Mouse (Mus musculus) kidney, embryonic 16.5 days (tissue): ENCODE measurements around the gene Ncoa4. TPM values are rescaled to one million over a fixed set of nuclear protein-coding genes. Genes with fewer than 3 reads are reported as not detected.
A peak's percentile ranks its signal among the peaks of the same experiment; 100 is the strongest.
"Not testable (repeated sequence)": the region's sequence is repeated elsewhere in the genome, so short reads cannot be mapped to it uniquely, and the experiment has no call there.

Experiments used
- ATAC-seq: fragments of 200-750 bp; cut with Nextera tagmentation; 2 replicates; pipeline ENCODE4 v1.8.0; 2017; ENCODE audit warnings: moderate TSS enrichment; ENCODE audit not compliant: low FRiP score, low TSS enrichment
- H3K27ac ChIP-seq: fragments of 300-500 bp; sonication (generic); 2 replicates; pipeline ENCODE4 v1.5.1; 2014; ENCODE audit warnings: low read length
- H3K27me3 ChIP-seq: fragments of 300-500 bp; sonication (generic); 2 replicates; pipeline ENCODE4 v1.6.1; 2014; ENCODE audit warnings: low read length, control low read depth, mixed read lengths; ENCODE audit not compliant: insufficient read depth
- H3K36me3 ChIP-seq: fragments of 300-500 bp; sonication (generic); 2 replicates; pipeline ENCODE4 v1.6.1; 2014; ENCODE audit warnings: low read length, control low read depth, mixed read lengths; ENCODE audit not compliant: insufficient read depth
- H3K4me1 ChIP-seq: fragments of 300-500 bp; sonication (generic); 2 replicates; pipeline ENCODE4 v1.6.1; 2014; ENCODE audit warnings: low read length, control low read depth, mixed read lengths; ENCODE audit not compliant: insufficient read depth
- H3K4me2 ChIP-seq: fragments of 300-500 bp; sonication (generic); replicated peaks from 2 replicates; pipeline ENCODE4 v1.6.1; 2014; ENCODE audit warnings: low read depth, low read length
- H3K4me3 ChIP-seq: fragments of 300-500 bp; sonication (generic); 2 replicates; pipeline ENCODE4 v1.5.1; 2014; ENCODE audit warnings: mild to moderate bottlenecking, low read length
- H3K9ac ChIP-seq: fragments of 300-500 bp; sonication (generic); replicated peaks from 2 replicates; pipeline ENCODE4 v1.6.1; 2014; ENCODE audit warnings: low read length
- H3K9me3 ChIP-seq: fragments of 300-500 bp; sonication (generic); 2 replicates; pipeline ENCODE4 v1.6.1; 2016; ENCODE audit warnings: low read length, control low read depth
- WGBS: fragments of 180-500 bp; shearing (Covaris S2); extraction: QIAGEN DNeasy Blood & Tissue Kit; methylation state at CpG from one replicate; pipeline ENCODE4 v1.1.7; 2014; 5-methylcytosine and 5-hydroxymethylcytosine counted together
- polyA plus RNA-seq: library from polyadenylated mRNA; unstranded; fragments of >200 nt; fragmentation: Nextera tagmentation; extraction: Ambion mirVana; gene quantifications from 2 replicates; pipeline ENCODE4 v1.2.1, GENCODE M21; 2015

Ncoa4 gene
- polyA plus RNA-seq, 1 experiment from 2014 or later, result 119 TPM

DNA sequence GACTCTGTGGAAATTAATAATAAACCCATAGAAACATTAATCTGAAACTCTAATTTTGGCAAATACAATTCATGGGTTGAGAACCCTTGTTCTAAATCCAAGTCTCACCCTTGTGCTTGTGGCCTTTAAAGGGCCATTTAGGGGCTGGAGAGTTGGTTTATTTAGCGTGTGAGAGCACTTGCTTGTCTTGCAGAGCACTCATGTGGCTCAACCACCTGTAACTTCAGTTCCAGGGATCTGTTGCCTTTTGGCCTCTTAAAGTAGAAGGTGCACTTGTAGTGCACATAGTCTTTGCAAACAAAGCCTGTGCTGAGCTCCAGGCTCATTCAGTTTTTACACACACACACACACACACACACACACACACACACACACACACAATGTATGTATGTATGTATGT lies 7.2 kb downstream of the Ncoa4 start:
- Histone ChIP-seq H3K36me3 (peaks cover 4% of the 10 kb centered on the region; the same call in 1 of the 2 replicates), H3K4me2 (peak overlapping the region; percentile 93; the same call in 1 of the 2 replicates), H3K27ac (no peak overlapping the region), H3K4me3 (no peak overlapping the region), H3K9me3 (no peaks in the 10 kb centered on the region), H3K9ac (no peak overlapping the region), H3K4me1 (peaks cover 28% of the 10 kb centered on the region), H3K27me3 (no peaks in the 10 kb centered on the region)
- WGBS, result 62% methylated on average over 1 of the region's 1 CpGs
- no peak for ATAC-seq

DNA sequence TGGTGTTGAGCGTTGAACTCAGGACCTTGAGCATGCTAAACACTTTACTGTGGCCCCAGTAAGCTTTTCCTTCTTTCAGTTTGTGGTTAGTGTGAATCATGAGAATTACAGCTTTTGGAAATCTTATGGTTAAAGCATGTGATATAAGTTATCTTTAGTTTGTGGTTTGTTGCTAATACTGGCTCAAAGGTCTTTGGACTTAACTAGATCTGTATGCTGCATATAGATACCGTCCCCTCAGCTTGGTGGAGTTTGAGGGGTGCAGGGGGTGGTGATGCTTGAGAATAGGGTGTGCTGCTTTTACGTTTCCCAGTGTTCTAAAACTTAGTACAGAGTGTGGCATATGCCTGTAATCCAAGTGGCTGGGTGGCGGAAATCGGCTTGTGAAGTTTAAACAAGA lies 7.7 kb downstream of the Ncoa4 start:
- H3K4me1 ChIP-seq, result peaks cover 28% of the 10 kb centered on the region
- H3K4me2 ChIP-seq, result no peak overlapping the region
- H3K27me3 ChIP-seq, result no peaks in the 10 kb centered on the region
- H3K9me3 ChIP-seq, result no peaks in the 10 kb centered on the region
- ATAC-seq, result no peak
- H3K4me3 ChIP-seq, result no peak overlapping the region
- no peak overlapping the region for H3K27ac ChIP-seq
- 84% methylated on average over 5 of the region's 5 CpGs for WGBS
- no peak overlapping the region for H3K9ac ChIP-seq
- peaks cover 4% of the 10 kb centered on the region; the same call in 1 of the 2 replicates for H3K36me3 ChIP-seq

DNA sequence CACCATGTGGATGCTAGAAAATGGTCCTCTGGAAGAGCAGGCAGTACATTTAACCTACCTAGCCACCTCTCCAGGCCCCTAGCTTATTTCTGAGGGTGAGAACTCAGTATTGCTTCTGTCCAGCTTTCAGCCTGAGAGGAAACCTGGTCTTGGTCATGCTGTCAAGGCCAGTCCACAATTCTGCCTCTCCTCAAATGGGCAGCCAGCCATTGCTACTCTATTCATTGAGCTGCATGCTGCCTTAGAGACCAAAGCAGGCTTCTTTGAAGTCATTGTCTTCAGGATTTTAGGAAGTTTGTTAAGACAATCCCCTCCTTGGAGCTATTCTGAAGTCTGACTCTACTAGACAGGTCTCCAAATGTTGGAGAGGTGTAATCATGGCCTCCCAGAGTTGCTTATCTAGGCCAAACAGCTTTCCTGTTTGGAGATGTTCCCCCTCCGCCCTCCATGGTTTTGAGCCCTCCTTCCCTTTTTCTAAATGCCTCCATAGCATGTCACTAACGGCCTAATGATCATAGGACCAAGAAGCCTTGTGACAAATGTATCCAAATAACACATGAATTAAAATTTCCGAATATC lies 9.1 kb downstream of the Ncoa4 start:
- Histone ChIP-seq H3K27me3 (no peaks in the 10 kb centered on the region), H3K4me3 (no peak overlapping the region), H3K4me2 (no peak overlapping the region), H3K36me3 (peaks cover 10% of the 10 kb centered on the region), H3K27ac (no peak overlapping the region), H3K9ac (no peak overlapping the region), H3K9me3 (no peaks in the 10 kb centered on the region), H3K4me1 (peaks cover 28% of the 10 kb centered on the region)
- WGBS, result 81% methylated on average over 3 of the region's 3 CpGs
- ATAC-seq, result no peak

DNA sequence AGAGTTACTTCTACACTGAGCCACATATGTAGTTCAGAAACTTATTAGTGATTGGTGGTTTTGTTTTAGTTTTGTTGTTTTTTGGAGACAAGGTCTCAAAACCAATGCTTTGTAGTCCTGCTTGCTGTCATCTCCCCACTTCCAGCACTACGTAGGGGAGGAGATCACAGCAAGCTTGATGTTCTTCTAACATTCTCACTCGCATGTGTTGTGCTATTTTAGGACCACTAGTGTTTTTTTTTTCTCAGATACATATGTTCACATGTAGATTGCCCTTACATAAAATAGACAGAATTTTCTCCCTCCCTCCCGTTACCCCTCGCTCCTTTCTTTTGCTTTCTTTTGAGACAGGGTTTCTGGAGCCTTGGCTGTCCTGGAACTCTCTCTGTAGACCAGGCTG lies 10.5 kb downstream of the Ncoa4 start:
- H3K27ac ChIP-seq, result no peak overlapping the region
- no peak overlapping the region for H3K4me2 ChIP-seq
- peaks cover 21% of the 10 kb centered on the region for H3K4me1 ChIP-seq
- H3K4me3 ChIP-seq, result no peak overlapping the region
- H3K9me3 ChIP-seq, result no peaks in the 10 kb centered on the region
- H3K9ac ChIP-seq, result no peak overlapping the region
- no peaks in the 10 kb centered on the region for H3K27me3 ChIP-seq
- ATAC-seq, result no peak
- peaks cover 16% of the 10 kb centered on the region for H3K36me3 ChIP-seq
- 83% methylated on average over 4 of the region's 4 CpGs for WGBS

DNA sequence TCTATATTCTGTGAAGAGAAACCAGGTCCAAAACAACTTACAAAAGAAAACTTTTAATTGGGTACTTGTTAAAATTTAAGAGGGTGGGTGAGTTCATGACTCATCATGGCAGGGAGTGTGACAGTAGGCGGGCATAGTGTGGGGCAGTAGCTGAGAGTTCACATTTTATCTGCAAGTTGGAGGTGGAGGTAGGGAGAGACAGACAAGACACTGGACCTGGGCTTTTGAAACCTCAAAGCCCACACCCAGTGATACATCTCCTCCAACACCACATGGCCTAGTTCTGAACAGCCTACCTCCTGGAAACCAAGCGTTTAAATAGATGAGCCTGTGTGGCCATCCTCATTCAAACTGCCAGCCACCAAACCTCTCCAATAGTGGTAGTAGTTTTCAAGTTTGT lies 15.6 kb downstream of the Ncoa4 start:
- no peak for ATAC-seq
- 85% methylated on average over 2 of the region's 2 CpGs for WGBS
- H3K36me3 ChIP-seq, result peaks cover 33% of the 10 kb centered on the region

DNA sequence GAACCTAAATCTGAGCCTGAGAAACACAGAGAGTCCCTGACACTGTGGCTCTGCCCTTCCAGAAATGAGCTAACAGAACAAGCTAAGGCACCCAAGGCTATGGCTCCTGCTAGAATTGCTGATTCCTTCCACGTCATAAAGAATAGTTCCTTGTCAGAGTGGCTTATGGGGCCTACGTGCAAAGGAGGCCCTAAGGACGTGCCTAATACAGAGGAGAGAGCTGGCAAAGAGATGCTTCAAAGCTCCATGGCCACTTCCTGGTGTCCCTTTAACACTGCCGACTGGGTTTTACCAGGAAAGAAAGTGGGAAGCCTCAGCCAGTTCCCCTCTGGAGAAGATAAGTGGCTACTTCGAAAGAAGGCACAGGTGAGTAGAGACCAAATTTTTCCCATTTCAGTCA lies 16.9 kb downstream of the Ncoa4 start:
- ATAC-seq, H3K27me3 ChIP-seq, H3K27ac ChIP-seq, H3K4me2 ChIP-seq, H3K9ac ChIP-seq, H3K4me3 ChIP-seq, H3K9me3 ChIP-seq, H3K4me1 ChIP-seq: not testable (repeated sequence)
- 78% methylated on average over 4 of the region's 5 CpGs for WGBS
- peaks cover 37% of the 10 kb centered on the region for H3K36me3 ChIP-seq

More for the DNA sequence above, 15.6 kb downstream of the Ncoa4 start:
- Histone ChIP-seq H3K9ac (no peak overlapping the region), H3K27ac (no peak overlapping the region), H3K27me3 (no peaks in the 10 kb centered on the region), H3K9me3 (no peaks in the 10 kb centered on the region), H3K4me1 (peaks cover 8% of the 10 kb centered on the region; the same call in 1 of the 2 replicates), H3K4me3 (no peak overlapping the region), H3K4me2 (no peak overlapping the region)

DNA sequence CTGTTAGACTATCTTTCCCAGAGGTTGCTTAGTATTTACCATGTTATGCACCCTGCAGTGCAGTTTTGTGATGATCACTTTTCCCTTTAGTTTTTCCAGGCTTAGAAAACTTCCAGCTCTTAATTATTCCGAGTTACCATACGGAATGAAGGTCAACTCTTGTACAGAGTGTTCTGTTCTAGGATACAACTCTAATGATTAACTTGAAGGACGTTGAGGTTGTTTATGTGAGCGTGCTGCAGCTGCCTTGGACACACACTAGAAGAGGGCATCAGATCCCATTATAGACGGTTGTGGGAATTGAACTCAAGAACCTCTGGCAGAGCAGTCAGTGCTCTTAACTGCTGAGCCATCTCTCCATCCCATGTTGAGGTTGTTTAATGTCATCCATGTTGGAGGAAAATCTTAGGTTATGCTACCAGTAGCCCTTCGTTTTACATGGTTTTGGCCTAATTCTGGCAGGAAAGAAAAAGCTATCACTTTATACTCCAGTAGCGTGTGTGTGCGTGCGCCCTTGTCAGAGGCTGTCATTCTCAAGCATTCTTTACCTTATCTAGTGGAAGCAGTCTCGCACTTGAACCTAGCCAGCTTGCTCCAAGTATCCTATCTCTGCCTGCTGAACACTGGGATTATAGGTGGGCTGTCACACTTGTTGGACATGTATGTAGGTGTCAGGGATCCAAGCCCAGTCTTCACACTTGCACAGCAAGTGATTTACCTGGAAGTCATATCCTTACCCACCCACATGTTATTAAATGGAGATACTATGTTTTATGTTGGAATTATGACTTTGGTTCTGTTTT lies 19.9 kb downstream of the Ncoa4 start:
- Histone ChIP-seq H3K9ac (no peak overlapping the region), H3K4me3 (no peak overlapping the region), H3K27me3 (no peaks in the 10 kb centered on the region), H3K27ac (no peak overlapping the region), H3K36me3 (peaks cover 43% of the 10 kb centered on the region), H3K9me3 (no peaks in the 10 kb centered on the region), H3K4me1 (no peaks in the 10 kb centered on the region), H3K4me2 (no peak overlapping the region)
- WGBS, result 87% methylated on average over 10 of the region's 10 CpGs
- ATAC-seq, result no peak

DNA sequence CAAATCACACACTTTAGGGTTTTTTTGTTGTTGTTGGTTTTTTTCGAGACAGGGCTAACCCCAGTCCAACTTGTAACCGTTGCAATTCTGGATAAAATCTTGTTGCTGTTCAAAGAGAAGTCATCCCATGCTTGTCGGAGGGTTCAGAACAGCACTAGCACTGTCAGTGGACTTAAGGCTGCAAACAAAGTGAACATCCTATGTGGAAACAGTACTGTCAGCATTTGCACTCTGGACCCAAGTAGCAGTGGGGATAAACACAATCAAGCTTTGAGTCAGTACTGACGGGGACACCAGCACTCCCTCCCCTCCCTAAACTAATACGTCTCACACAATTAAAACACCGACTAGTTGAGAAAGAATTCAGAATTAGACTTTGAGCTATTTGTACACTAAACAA lies 21.2 kb downstream of the Ncoa4 start:
- WGBS, result 84% methylated on average over 6 of the region's 6 CpGs
- H3K4me2 ChIP-seq, result no peak overlapping the region
- peaks cover 43% of the 10 kb centered on the region for H3K36me3 ChIP-seq
- no peak overlapping the region for H3K9ac ChIP-seq
- no peak overlapping the region for H3K4me3 ChIP-seq
- H3K27ac ChIP-seq, result no peak overlapping the region
- no peaks in the 10 kb centered on the region for H3K9me3 ChIP-seq
- H3K27me3 ChIP-seq, result no peaks in the 10 kb centered on the region
- no peak for ATAC-seq
- H3K4me1 ChIP-seq, result no peaks in the 10 kb centered on the region

DNA sequence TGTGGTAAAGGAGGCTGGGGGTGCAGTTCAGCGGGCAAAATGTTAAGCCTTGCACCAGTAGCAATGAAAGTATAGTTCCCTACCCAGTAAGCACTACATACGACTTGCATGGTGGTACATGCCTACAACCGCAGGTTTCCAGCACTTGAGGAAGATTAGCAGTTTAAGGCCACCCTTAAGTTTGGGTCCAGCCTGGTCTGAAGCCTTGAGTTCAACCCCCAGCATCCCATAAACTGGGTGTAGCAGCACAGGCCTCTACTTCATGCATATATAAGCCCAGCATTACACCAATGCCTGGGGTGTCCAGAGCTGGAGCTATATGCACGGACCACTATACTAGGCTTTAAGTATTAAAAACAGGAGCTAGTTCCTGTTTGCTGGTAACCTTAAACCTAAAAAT lies 24.2 kb downstream of the Ncoa4 start:
- Histone ChIP-seq H3K4me3 (no peak overlapping the region), H3K9me3 (no peaks in the 10 kb centered on the region), H3K9ac (no peak overlapping the region), H3K36me3 (peaks cover 60% of the 10 kb centered on the region), H3K27me3 (no peaks in the 10 kb centered on the region), H3K27ac (no peak overlapping the region), H3K4me2 (no peak overlapping the region), H3K4me1 (no peaks in the 10 kb centered on the region)
- WGBS, result 97% methylated on average over 4 of the region's 4 CpGs
- ATAC-seq, result no peak
